Mouse (Mus musculus): Measurements from ENCODE around the gene Daxx. TPM values are rescaled to one million over a fixed set of nuclear protein-coding genes. Genes with fewer than 3 reads are reported as not detected.
"Not testable (repeated sequence)": the region's sequence is repeated elsewhere in the genome, so short reads cannot be mapped to it uniquely, and the experiment has no call there.

The Daxx gene
- polyA plus RNA-seq, 1 experiment from 2014 or later = 33.4 TPM

- Histone ChIP-seq H3K4me3 (replicated peaks; ENCODE audit: low read depth, low read length) (peak within 1 kb of the TSS; percentile 62), H3K27ac (no peak within 1 kb of the TSS), H3K9me3 (replicated peaks; ENCODE audit: low read length) (no peaks in the 10 kb centered on the region), H3K27me3 (ENCODE audit: insufficient read depth, low read length) (no peaks in the 10 kb centered on the region), H3K9ac (ENCODE audit: low read depth, low read length) (peak within 1 kb of the TSS; percentile 53), H3K4me2 (ENCODE audit: low read length) (peak within 1 kb of the TSS; percentile 66), H3K4me1 (replicated peaks; ENCODE audit: insufficient read depth, low read length) (no peaks in the 10 kb centered on the region), H3K36me3 (ENCODE audit: insufficient read depth, low read length) (no peaks in the 10 kb centered on the region)
- peak; percentile 100 for TF ChIP-seq CTCF (IDR thresholded peaks at IDR 0.05; ENCODE audit: low read depth)
- ATAC-seq (replicated peaks; ENCODE audit: low FRiP score, low read depth) (peak; percentile 98), DNase-seq (ENCODE audit: low spot score) (peak; percentile 99)
- WGBS = under 1% methylated on average over 49 of the region's 49 CpGs
Measured at GRCm38 (mm10) chr17:33890533-33891059, 18.6 kb upstream of the Daxx start, which contains the start of gene Kifc1. TSS of gene Kifc1 (minus strand) at chr17:33890661.

DNA sequence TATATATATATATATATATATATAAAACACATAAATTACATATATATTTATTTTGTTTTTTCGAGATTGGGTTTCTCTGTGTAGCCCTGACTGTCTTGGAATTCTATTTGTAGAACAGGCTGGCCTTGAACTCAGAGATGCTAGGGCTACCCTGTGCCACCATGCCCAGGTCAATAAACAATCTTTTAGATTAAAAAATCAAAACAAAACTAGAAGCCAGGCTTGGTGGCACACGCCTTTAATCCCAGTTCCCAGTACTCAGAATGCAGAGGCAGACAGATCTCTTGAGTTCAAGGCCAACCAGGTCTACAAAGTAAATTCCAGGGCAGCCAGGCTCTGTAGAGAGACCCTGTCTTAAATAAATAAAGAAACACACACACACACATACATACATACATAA lies 17.9 kb upstream of the Daxx start:
- Histone ChIP-seq H3K4me1 (replicated peaks; ENCODE audit: insufficient read depth, low read length) (no peaks in the 10 kb centered on the region), H3K27ac (no peak overlapping the region), H3K4me2 (ENCODE audit: low read length) (no peak overlapping the region), H3K27me3 (ENCODE audit: insufficient read depth, low read length) (no peaks in the 10 kb centered on the region), H3K4me3 (replicated peaks; ENCODE audit: low read depth, low read length) (no peak overlapping the region), H3K36me3 (ENCODE audit: insufficient read depth, low read length) (no peaks in the 10 kb centered on the region), H3K9ac (ENCODE audit: low read depth, low read length) (no peak overlapping the region), H3K9me3 (replicated peaks; ENCODE audit: low read length) (no peaks in the 10 kb centered on the region)
- no peak for ATAC-seq (replicated peaks; ENCODE audit: low FRiP score, low read depth)
- no peak for TF ChIP-seq CTCF (IDR thresholded peaks at IDR 0.05; ENCODE audit: low read depth)
- DNase-seq (ENCODE audit: low spot score) = no peak
- 70% methylated on average over 2 of the region's 2 CpGs for WGBS

GRCm38 (mm10) chr17:33891892-33892291 lies 17.3 kb upstream of the Daxx start:
- ATAC-seq (replicated peaks; ENCODE audit: low FRiP score, low read depth); DNase-seq (ENCODE audit: low spot score); H3K4me2 ChIP-seq (ENCODE audit: low read length); H3K9me3 ChIP-seq (replicated peaks; ENCODE audit: low read length); H3K9ac ChIP-seq (ENCODE audit: low read depth, low read length); H3K27me3 ChIP-seq (ENCODE audit: insufficient read depth, low read length); H3K4me1 ChIP-seq (replicated peaks; ENCODE audit: insufficient read depth, low read length); H3K36me3 ChIP-seq (ENCODE audit: insufficient read depth, low read length); H3K4me3 ChIP-seq (replicated peaks; ENCODE audit: low read depth, low read length); H3K27ac ChIP-seq: not testable (repeated sequence)
- WGBS = 70% methylated on average over 6 of the region's 6 CpGs
- peak; percentile 37; the same call in 1 of the 2 replicates for TF ChIP-seq CTCF (IDR thresholded peaks at IDR 0.05; ENCODE audit: low read depth)

GRCm38 (mm10) chr17:33892429-33892828 lies 16.8 kb upstream of the Daxx start:
- no peak for TF ChIP-seq CTCF (IDR thresholded peaks at IDR 0.05; ENCODE audit: low read depth)
- Histone ChIP-seq H3K9ac (ENCODE audit: low read depth, low read length) (no peak overlapping the region), H3K27me3 (ENCODE audit: insufficient read depth, low read length) (no peaks in the 10 kb centered on the region), H3K4me3 (replicated peaks; ENCODE audit: low read depth, low read length) (no peak overlapping the region), H3K9me3 (replicated peaks; ENCODE audit: low read length) (no peaks in the 10 kb centered on the region), H3K4me2 (ENCODE audit: low read length) (no peak overlapping the region), H3K36me3 (ENCODE audit: insufficient read depth, low read length) (no peaks in the 10 kb centered on the region), H3K27ac (no peak overlapping the region), H3K4me1 (replicated peaks; ENCODE audit: insufficient read depth, low read length) (no peaks in the 10 kb centered on the region)
- DNase-seq (ENCODE audit: low spot score) (no peak), ATAC-seq (replicated peaks; ENCODE audit: low FRiP score, low read depth) (no peak)
- 25% methylated on average over 7 of the region's 7 CpGs for whole genome bisulfite sequencing

DNA sequence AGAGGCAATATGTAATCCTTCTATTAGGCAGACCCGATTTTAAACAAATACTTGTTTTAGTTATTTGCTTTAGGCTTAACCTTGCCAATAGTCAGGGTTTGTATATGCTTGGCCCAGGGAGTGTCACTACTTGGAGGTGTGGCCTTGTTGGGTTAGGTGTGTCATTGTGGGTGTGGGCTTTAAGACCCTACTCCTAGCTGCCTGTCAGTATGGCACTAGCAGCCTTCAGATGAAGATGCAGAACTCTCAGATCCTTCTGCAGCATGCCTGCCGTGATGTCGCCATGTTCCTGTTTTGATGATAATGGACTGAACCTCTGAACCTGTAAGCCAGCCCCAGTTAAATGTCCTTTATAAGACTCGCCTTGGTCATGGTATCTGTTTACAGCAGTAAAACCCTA lies 16.2 kb upstream of the Daxx start:
- ATAC-seq (replicated peaks; ENCODE audit: low FRiP score, low read depth); H3K4me3 ChIP-seq (replicated peaks; ENCODE audit: low read depth, low read length); H3K27ac ChIP-seq; H3K9ac ChIP-seq (ENCODE audit: low read depth, low read length); H3K27me3 ChIP-seq (ENCODE audit: insufficient read depth, low read length); DNase-seq (ENCODE audit: low spot score); H3K36me3 ChIP-seq (ENCODE audit: insufficient read depth, low read length); H3K9me3 ChIP-seq (replicated peaks; ENCODE audit: low read length); H3K4me1 ChIP-seq (replicated peaks; ENCODE audit: insufficient read depth, low read length); H3K4me2 ChIP-seq (ENCODE audit: low read length): not testable (repeated sequence)
- 69% methylated on average over 4 of the region's 4 CpGs for WGBS

- Histone ChIP-seq H3K9me3 (replicated peaks; ENCODE audit: low read length) (no peaks in the 10 kb centered on the region), H3K36me3 (ENCODE audit: insufficient read depth, low read length) (no peaks in the 10 kb centered on the region), H3K4me2 (ENCODE audit: low read length) (no peak overlapping the region), H3K4me3 (replicated peaks; ENCODE audit: low read depth, low read length) (no peak overlapping the region), H3K4me1 (replicated peaks; ENCODE audit: insufficient read depth, low read length) (no peaks in the 10 kb centered on the region), H3K9ac (ENCODE audit: low read depth, low read length) (no peak overlapping the region), H3K27ac (no peak overlapping the region), H3K27me3 (ENCODE audit: insufficient read depth, low read length) (no peaks in the 10 kb centered on the region)
- DNase-seq (ENCODE audit: low spot score) (peak; percentile 85), ATAC-seq (replicated peaks; ENCODE audit: low FRiP score, low read depth) (no peak; the same call in 1 of the 2 replicates)
- WGBS = 46% methylated on average over 6 of the region's 6 CpGs
- peak; percentile 89 for TF ChIP-seq CTCF (IDR thresholded peaks at IDR 0.05; ENCODE audit: low read depth)
Measured at GRCm38 (mm10) chr17:33897114-33897794, 12.0 kb upstream of the Daxx start.

- not testable (repeated sequence) for H3K4me1 ChIP-seq (replicated peaks; ENCODE audit: insufficient read depth, low read length); H3K27ac ChIP-seq; DNase-seq (ENCODE audit: low spot score); H3K9ac ChIP-seq (ENCODE audit: low read depth, low read length); H3K9me3 ChIP-seq (replicated peaks; ENCODE audit: low read length); H3K4me2 ChIP-seq (ENCODE audit: low read length); ATAC-seq (replicated peaks; ENCODE audit: low FRiP score, low read depth); H3K36me3 ChIP-seq (ENCODE audit: insufficient read depth, low read length); H3K27me3 ChIP-seq (ENCODE audit: insufficient read depth, low read length); H3K4me3 ChIP-seq (replicated peaks; ENCODE audit: low read depth, low read length)
- WGBS = 87% methylated on average over 4 of the region's 4 CpGs
Measured at GRCm38 (mm10) chr17:33898193-33898592, 11.0 kb upstream of the Daxx start.

Data from kidney, postnatal 0 days (tissue).